Mouse (Mus musculus): Measurements from ENCODE around the gene Jkamp.

The Jkamp gene

GRCm38 (mm10) chr12:72086166-72086825 is 907 bp downstream of the Jkamp start:
- DNase-seq (ENCODE audit: low spot score in 2 of 2): no peak

DNA sequence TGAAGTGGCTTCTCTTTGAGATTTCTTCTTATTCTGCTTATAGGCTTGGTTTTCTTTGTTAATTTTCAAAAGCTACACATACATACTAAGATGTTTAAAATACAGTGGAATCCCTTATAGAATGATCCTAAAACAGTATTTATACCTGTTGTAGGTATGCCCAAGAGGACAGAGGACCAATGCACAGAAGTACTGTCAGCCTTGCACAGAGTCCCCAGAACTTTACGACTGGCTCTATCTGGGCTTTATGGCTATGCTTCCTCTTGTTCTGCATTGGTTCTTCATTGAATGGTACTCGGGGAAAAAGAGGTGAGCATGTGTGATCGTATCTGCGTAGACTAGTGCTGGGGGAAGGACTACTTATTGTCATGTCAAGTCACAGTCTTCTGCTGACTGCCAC is 4.4 kb downstream of the Jkamp start:
- DNase-seq (ENCODE audit: low spot score in 2 of 2): no peak

DNA sequence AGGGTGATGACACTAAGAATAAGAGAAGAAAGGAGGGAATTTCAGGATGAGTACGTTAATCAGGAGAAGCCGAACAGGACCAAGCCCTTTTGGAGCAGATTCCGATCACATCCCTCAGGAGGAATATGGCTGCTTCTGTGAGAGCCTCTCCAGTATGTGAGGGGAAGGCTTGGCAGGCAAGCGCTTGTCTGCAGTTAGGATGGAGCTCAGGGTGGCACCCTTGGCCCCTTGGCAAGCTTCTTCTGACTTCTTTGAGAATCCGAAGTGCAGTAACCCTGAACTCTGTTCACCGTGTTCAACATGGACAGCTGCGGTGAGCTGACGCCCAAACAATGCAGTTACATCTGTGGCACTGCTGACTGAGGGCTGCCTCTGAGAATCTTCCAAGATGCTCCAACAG is 11.6 kb downstream of the Jkamp start:
- DNase-seq (ENCODE audit: low spot score in 2 of 2): no peak

GRCm38 (mm10) chr12:72102776-72103175 is 17.4 kb downstream of the Jkamp start:
- DNase-seq (ENCODE audit: low spot score in 2 of 2): no peak

GRCm38 (mm10) chr12:72104027-72104426 is 18.6 kb downstream of the Jkamp start:
- no peak for DNase-seq (ENCODE audit: low spot score in 2 of 2)

DNA sequence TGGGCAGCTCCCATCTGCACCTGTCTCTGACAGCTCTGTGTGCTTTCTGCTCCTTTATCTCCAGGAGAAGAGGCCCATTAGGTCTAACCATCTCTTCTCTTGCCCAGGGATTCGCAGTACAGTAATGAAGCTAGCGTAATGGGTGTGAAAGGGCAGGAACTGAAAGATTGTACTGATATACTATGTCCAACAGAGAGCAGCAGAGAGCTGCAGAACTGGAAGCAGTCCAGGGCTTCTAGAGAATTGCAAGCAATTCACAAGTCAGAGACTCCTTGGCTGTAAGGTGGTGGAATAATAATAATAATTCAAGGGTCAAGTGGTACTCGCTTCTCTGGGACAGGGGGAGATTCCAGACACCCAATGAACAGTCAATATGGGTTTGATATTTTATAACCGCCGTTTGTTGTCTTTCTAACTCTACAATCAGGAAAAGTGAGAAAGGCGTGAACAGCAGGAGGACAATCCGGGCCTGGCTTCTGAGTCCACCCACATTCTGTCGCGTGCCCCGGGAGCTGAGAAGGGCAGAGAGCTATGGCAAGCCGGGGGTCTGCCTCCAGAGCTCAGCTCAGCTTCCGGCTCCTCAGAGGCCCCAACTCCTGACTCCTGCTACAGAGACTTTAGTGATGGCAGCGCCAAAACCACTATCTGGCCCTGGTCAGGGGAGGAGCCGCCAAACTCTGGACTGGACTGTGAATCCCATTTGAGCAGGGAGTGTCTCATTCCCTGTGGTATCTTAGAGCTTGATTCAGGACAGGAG is 19.3 kb downstream of the Jkamp start:
- DNase-seq (ENCODE audit: low spot score in 2 of 2): peak in 1 of 2 experiments; percentile 44

- no peak for DNase-seq (ENCODE audit: low spot score in 2 of 2)
Observed at GRCm38 (mm10) chr12:72115126-72115525, 29.7 kb downstream of the Jkamp start.

- DNase-seq (ENCODE audit: low spot score in 2 of 2): no peak
Observed at GRCm38 (mm10) chr12:72115686-72116345, 30.4 kb downstream of the Jkamp start.

DNA sequence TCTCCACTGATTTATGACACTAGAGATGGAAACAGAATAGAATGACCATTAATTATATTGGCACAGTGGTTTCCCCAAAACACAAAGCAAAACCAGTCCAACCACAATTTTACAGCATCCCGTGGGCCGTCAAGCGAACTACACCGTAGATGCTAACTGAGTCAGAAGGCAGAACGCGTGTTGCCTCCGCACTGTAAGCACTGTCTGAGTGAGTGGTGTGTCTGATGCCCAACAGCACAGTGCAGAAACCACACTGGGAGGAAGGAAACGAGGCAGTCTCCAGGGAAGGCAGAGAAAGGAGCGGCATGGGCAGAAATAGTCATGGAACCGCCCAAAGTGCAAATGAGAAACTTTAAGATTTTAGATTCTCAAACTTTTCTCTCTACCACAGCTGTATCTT is 43.8 kb downstream of the Jkamp start:
- DNase-seq (ENCODE audit: low spot score in 2 of 2): no peak

- no peak for DNase-seq (ENCODE audit: low spot score in 2 of 2)
Observed at GRCm38 (mm10) chr12:72150786-72151185, 65.4 kb downstream of the Jkamp start.

Data from urinary bladder, postnatal 4 days (tissue).